Mouse (Mus musculus): ENCODE measurements at regions not wholly inside any gene's neighbourhood (a gene's known extent, or its start where the extent isn't known, plus 50 kb on each side); places are given as distances from the start of the nearest gene placed in this dataset.

- 95% methylated on average over 7 of the region's 7 CpGs for WGBS
- H3K9me3 ChIP-seq (replicated peaks; ENCODE audit: control insufficient read depth, low read length) = no peaks in the 10 kb centered on the region
- no peaks in the 10 kb centered on the region for H3K27me3 ChIP-seq (ENCODE audit: control insufficient read depth, insufficient read depth, low read length)
- no peaks in the 10 kb centered on the region for H3K4me1 ChIP-seq (ENCODE audit: control insufficient read depth, insufficient read depth, low read length)
- no peak overlapping the region for H3K4me2 ChIP-seq (ENCODE audit: low read depth, low read length)
- DNase-seq (ENCODE audit: low spot score) (no peak), ATAC-seq (replicated peaks; ENCODE audit: insufficient number of reproducible peaks, low FRiP score, low TSS enrichment, low read depth) (no peak)
- no peak overlapping the region for H3K27ac ChIP-seq (replicated peaks; ENCODE audit: low read depth, low read length)
- H3K36me3 ChIP-seq (replicated peaks; ENCODE audit: control insufficient read depth, insufficient read depth, low read depth, low read length) = no peaks in the 10 kb centered on the region
- no peak overlapping the region for H3K9ac ChIP-seq (replicated peaks; ENCODE audit: low read length)
- H3K4me3 ChIP-seq (ENCODE audit: low read depth, low read length) = no peak overlapping the region
These were observed 220.9 kb downstream of the Pten start for GRCm38 (mm10) chr19:32978037-32978745.

DNA sequence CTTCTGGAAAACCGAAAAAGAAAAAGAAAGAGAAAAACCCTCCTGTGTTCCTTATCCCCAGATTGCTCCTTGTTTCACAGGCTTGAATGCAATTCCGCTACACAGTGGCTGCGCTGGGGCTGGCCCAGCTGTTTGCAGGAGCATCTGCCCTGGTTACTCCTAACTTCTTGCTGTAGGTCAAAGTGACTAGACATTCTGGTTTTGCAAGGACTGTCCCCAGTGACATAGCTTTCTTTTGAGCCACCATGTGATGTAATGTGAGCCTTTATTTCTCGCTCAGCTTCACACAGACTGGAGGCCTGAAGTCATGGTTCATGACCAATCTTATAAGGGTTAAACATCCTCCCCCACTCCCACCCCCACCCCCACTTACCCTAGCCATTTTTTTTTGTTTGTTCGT lies 222.8 kb downstream of the Pten start:
- no peaks in the 10 kb centered on the region for H3K36me3 ChIP-seq (replicated peaks; ENCODE audit: control insufficient read depth, insufficient read depth, low read depth, low read length)
- H3K9me3 ChIP-seq (replicated peaks; ENCODE audit: control insufficient read depth, low read length) = no peaks in the 10 kb centered on the region
- H3K4me2 ChIP-seq (ENCODE audit: low read depth, low read length) = no peak overlapping the region
- H3K9ac ChIP-seq (replicated peaks; ENCODE audit: low read length) = no peak overlapping the region
- H3K27ac ChIP-seq (replicated peaks; ENCODE audit: low read depth, low read length) = no peak overlapping the region
- 59% methylated on average over 5 of the region's 5 CpGs for WGBS
- no peak for DNase-seq (ENCODE audit: low spot score)
- H3K4me3 ChIP-seq (ENCODE audit: low read depth, low read length) = no peak overlapping the region
- no peak for ATAC-seq (replicated peaks; ENCODE audit: insufficient number of reproducible peaks, low FRiP score, low TSS enrichment, low read depth)
- no peaks in the 10 kb centered on the region for H3K27me3 ChIP-seq (ENCODE audit: control insufficient read depth, insufficient read depth, low read length)
- H3K4me1 ChIP-seq (ENCODE audit: control insufficient read depth, insufficient read depth, low read length) = no peaks in the 10 kb centered on the region

- Histone ChIP-seq H3K9me3 (replicated peaks; ENCODE audit: control insufficient read depth, low read length) (no peaks in the 10 kb centered on the region), H3K9ac (replicated peaks; ENCODE audit: low read length) (no peak overlapping the region), H3K4me2 (ENCODE audit: low read depth, low read length) (no peak overlapping the region), H3K27ac (replicated peaks; ENCODE audit: low read depth, low read length) (no peak overlapping the region), H3K27me3 (ENCODE audit: control insufficient read depth, insufficient read depth, low read length) (no peaks in the 10 kb centered on the region), H3K4me3 (ENCODE audit: low read depth, low read length) (no peak overlapping the region), H3K36me3 (replicated peaks; ENCODE audit: control insufficient read depth, insufficient read depth, low read depth, low read length) (no peaks in the 10 kb centered on the region), H3K4me1 (ENCODE audit: control insufficient read depth, insufficient read depth, low read length) (no peaks in the 10 kb centered on the region)
- 44% methylated on average over 5 of the region's 5 CpGs for WGBS
- ATAC-seq (replicated peaks; ENCODE audit: insufficient number of reproducible peaks, low FRiP score, low TSS enrichment, low read depth) (no peak), DNase-seq (ENCODE audit: low spot score) (no peak)
These were observed 231.4 kb downstream of the Pten start for GRCm38 (mm10) chr19:32988713-32989112.

- 68% methylated on average over 6 of the region's 6 CpGs for WGBS
- H3K4me3 ChIP-seq (ENCODE audit: low read depth, low read length) = no peak overlapping the region
- ATAC-seq (replicated peaks; ENCODE audit: insufficient number of reproducible peaks, low FRiP score, low TSS enrichment, low read depth) = no peak
- no peaks in the 10 kb centered on the region for H3K36me3 ChIP-seq (replicated peaks; ENCODE audit: control insufficient read depth, insufficient read depth, low read depth, low read length)
- H3K27me3 ChIP-seq (ENCODE audit: control insufficient read depth, insufficient read depth, low read length) = no peaks in the 10 kb centered on the region
- no peaks in the 10 kb centered on the region for H3K9me3 ChIP-seq (replicated peaks; ENCODE audit: control insufficient read depth, low read length)
- H3K4me2 ChIP-seq (ENCODE audit: low read depth, low read length) = no peak overlapping the region
- no peak overlapping the region for H3K27ac ChIP-seq (replicated peaks; ENCODE audit: low read depth, low read length)
- no peak for DNase-seq (ENCODE audit: low spot score)
- H3K4me1 ChIP-seq (ENCODE audit: control insufficient read depth, insufficient read depth, low read length) = no peaks in the 10 kb centered on the region
- H3K9ac ChIP-seq (replicated peaks; ENCODE audit: low read length) = no peak overlapping the region
These were observed 232.0 kb downstream of the Pten start for GRCm38 (mm10) chr19:32989346-32989745.

DNA sequence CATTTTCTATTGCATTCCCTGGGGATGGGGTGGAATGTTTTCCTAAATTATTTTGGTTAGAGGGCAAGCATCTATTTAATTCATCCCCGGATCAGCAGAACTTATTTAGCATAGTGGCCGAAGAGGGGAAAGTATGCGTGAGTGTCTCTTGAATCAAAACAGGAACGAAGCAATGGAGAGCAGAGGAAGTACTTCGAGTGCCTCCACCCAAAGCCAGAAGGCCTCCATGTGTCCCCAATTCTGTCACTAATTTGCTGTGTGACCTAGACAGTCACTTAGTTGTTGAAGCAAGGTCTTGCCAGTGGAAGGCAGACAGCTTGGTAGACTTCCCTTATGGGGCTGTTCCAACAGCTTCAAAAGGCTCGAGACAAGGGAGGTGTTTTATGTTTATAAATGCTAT lies 233.3 kb downstream of the Pten start:
- Histone ChIP-seq H3K27ac (replicated peaks; ENCODE audit: low read depth, low read length) (no peak overlapping the region), H3K36me3 (replicated peaks; ENCODE audit: control insufficient read depth, insufficient read depth, low read depth, low read length) (no peaks in the 10 kb centered on the region), H3K4me3 (ENCODE audit: low read depth, low read length) (no peak overlapping the region), H3K27me3 (ENCODE audit: control insufficient read depth, insufficient read depth, low read length) (no peaks in the 10 kb centered on the region), H3K9ac (replicated peaks; ENCODE audit: low read length) (no peak overlapping the region), H3K9me3 (replicated peaks; ENCODE audit: control insufficient read depth, low read length) (no peaks in the 10 kb centered on the region), H3K4me2 (ENCODE audit: low read depth, low read length) (no peak overlapping the region), H3K4me1 (ENCODE audit: control insufficient read depth, insufficient read depth, low read length) (no peaks in the 10 kb centered on the region)
- no peak for ATAC-seq (replicated peaks; ENCODE audit: insufficient number of reproducible peaks, low FRiP score, low TSS enrichment, low read depth)
- 69% methylated on average over 6 of the region's 6 CpGs for WGBS
- DNase-seq (ENCODE audit: low spot score) = no peak

GRCm38 (mm10) chr19:32998576-32999170 lies 241.4 kb downstream of the Pten start:
- ATAC-seq (replicated peaks; ENCODE audit: insufficient number of reproducible peaks, low FRiP score, low TSS enrichment, low read depth) (no peak), DNase-seq (ENCODE audit: low spot score) (no peak)
- Histone ChIP-seq H3K27me3 (ENCODE audit: control insufficient read depth, insufficient read depth, low read length) (no peaks in the 10 kb centered on the region), H3K36me3 (replicated peaks; ENCODE audit: control insufficient read depth, insufficient read depth, low read depth, low read length) (no peaks in the 10 kb centered on the region), H3K4me1 (ENCODE audit: control insufficient read depth, insufficient read depth, low read length) (no peaks in the 10 kb centered on the region), H3K4me2 (ENCODE audit: low read depth, low read length) (no peak overlapping the region), H3K9me3 (replicated peaks; ENCODE audit: control insufficient read depth, low read length) (no peaks in the 10 kb centered on the region), H3K27ac (replicated peaks; ENCODE audit: low read depth, low read length) (no peak overlapping the region), H3K4me3 (ENCODE audit: low read depth, low read length) (no peak overlapping the region), H3K9ac (replicated peaks; ENCODE audit: low read length) (no peak overlapping the region)
- WGBS = 79% methylated on average over 1 of the region's 3 CpGs

GRCm38 (mm10) chr19:33007582-33007981 lies 250.3 kb downstream of the Pten start:
- Histone ChIP-seq H3K4me2 (ENCODE audit: low read depth, low read length) (no peak overlapping the region), H3K9ac (replicated peaks; ENCODE audit: low read length) (no peak overlapping the region), H3K4me3 (ENCODE audit: low read depth, low read length) (no peak overlapping the region), H3K36me3 (replicated peaks; ENCODE audit: control insufficient read depth, insufficient read depth, low read depth, low read length) (no peaks in the 10 kb centered on the region), H3K9me3 (replicated peaks; ENCODE audit: control insufficient read depth, low read length) (no peaks in the 10 kb centered on the region), H3K27ac (replicated peaks; ENCODE audit: low read depth, low read length) (no peak overlapping the region), H3K4me1 (ENCODE audit: control insufficient read depth, insufficient read depth, low read length) (no peaks in the 10 kb centered on the region), H3K27me3 (ENCODE audit: control insufficient read depth, insufficient read depth, low read length) (no peaks in the 10 kb centered on the region)
- DNase-seq (ENCODE audit: low spot score) = no peak
- ATAC-seq (replicated peaks; ENCODE audit: insufficient number of reproducible peaks, low FRiP score, low TSS enrichment, low read depth) = no peak
- WGBS = 89% methylated on average over 8 of the region's 8 CpGs

DNA sequence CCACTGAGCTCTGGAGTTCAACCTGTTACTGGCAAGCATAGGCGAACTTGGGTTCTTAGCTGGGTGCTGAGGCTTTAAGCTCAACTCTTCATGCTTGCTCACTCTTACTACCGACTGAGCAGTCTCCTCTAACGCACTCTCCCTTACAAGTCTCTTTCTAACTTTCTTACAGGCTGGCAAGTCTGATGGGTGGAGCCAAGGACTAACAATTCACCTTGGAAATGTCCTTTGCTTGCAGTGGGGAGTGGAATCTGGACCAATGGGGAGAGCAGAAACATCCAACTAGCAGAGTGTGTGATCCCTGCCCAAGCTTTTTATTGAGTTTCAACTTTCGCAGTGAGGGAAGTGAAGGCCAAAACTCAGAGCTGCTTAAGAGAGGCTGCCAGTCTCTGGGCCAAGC lies 250.8 kb downstream of the Pten start:
- H3K4me3 ChIP-seq (ENCODE audit: low read depth, low read length) = no peak overlapping the region
- H3K27ac ChIP-seq (replicated peaks; ENCODE audit: low read depth, low read length) = no peak overlapping the region
- H3K9me3 ChIP-seq (replicated peaks; ENCODE audit: control insufficient read depth, low read length) = no peaks in the 10 kb centered on the region
- no peaks in the 10 kb centered on the region for H3K4me1 ChIP-seq (ENCODE audit: control insufficient read depth, insufficient read depth, low read length)
- 76% methylated on average over 4 of the region's 4 CpGs for WGBS
- H3K27me3 ChIP-seq (ENCODE audit: control insufficient read depth, insufficient read depth, low read length) = no peaks in the 10 kb centered on the region
- H3K4me2 ChIP-seq (ENCODE audit: low read depth, low read length) = no peak overlapping the region
- H3K9ac ChIP-seq (replicated peaks; ENCODE audit: low read length) = no peak overlapping the region
- DNase-seq (ENCODE audit: low spot score) (no peak), ATAC-seq (replicated peaks; ENCODE audit: insufficient number of reproducible peaks, low FRiP score, low TSS enrichment, low read depth) (no peak)
- no peaks in the 10 kb centered on the region for H3K36me3 ChIP-seq (replicated peaks; ENCODE audit: control insufficient read depth, insufficient read depth, low read depth, low read length)

Measured in embryonic facial prominence, embryonic 11.5 days (tissue).